Mouse (Mus musculus) layer of hippocampus, adult 6 months (tissue): ENCODE results near the gene Egfl6. TPM values are rescaled to one million over a fixed set of nuclear protein-coding genes. Genes with fewer than 3 reads are reported as not detected.

ENCODE experiments used
- long read RNA-seq, 2 experiments: library from polyadenylated mRNA; unstranded; transcript quantifications; one replicate each; pipeline ENCODE4 v2.0.0; 2019 to 2020
- polyA plus RNA-seq: library from polyadenylated mRNA; unstranded; fragments of <200 nt; fragmentation: Nextera tagmentation; gene quantifications from 2 replicates; pipeline ENCODE4 v1.2.3, GENCODE M21; 2021

Egfl6 gene
- polyA plus RNA-seq, result 1.5 and 2.5 TPM in 2 replicates
- long read RNA-seq, experiment 1, transcript Egfl6-201 (12 exons, 2,704 nt), result major isoform, 5 of 9 reads
- long read RNA-seq, experiment 1, partial matches to known transcripts, result 3 of 9 reads
- long read RNA-seq, experiment 1, other reads (novel, unspliced or antisense), result 1 of 9 reads
- long read RNA-seq, experiment 2, transcript Egfl6-201 (12 exons, 2,704 nt), result major isoform, 10 of 15 reads
- long read RNA-seq, experiment 2, partial matches to known transcripts, result 1 of 15 reads
- long read RNA-seq, experiment 2, other reads (novel, unspliced or antisense), result 4 of 15 reads

DNA sequence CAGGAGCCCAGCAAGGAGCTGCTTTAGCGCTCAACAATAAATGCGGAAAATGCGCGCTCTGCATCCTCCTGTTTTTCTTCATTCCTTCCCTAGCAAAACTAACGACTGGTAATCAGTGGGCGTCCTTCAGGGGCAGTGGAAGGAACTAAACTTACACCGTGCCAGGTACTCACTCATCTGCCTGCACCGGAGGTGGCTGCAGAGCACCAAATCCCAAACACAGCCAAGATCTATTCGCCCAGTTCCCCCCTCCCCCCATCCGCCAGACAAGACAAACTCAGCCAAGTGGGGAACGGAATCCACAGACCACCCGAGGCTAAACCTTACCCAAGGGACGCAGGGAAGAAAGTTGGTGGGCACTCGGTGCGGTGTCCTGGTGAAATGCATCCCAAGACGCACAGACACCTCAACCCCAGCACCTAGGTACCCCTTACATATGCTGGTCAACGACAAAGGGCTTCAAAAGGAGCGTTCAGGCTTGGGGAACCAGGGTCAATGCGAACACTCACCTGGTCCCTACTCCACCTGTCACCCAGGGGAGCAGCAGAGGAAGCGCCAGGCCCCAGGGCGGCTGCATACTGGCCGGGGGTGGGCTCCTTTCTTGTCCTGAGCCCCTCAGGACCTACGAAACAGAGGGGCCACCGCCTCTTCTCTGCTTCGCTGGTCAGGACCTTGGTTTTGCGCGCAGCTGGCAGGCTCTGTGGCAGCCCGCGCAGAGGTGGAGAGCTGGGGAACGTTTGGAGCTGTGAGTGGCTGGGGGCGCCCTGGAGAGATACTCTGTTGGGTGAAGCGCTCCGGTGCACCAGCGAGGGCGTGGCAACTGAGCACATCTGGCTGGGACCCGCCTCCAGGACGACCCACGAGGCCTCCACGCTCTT, at the start of gene Egfl6:
Gene Egfl6 (minus strand): TSS at position 774 of the 878 bp plus-strand sequence.

DNA sequence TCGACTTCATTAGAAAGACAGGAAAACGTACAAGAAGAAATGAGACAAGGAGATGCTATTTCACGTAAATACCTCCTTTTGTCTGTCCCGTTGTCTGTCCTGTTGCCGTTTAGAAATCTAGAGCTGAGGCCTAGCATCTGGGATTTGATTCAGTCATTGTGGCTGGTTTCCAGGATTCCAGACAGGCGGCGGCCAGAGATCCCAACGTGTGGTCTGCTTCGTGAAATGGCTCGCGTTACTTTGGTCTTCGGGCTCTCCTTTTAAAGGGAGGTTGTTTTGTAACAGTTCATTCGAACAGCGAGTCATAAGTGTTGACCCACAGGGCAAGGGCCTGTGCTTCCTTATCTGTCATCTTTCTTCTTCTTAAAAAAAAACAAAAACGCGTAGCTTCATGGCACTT, 67.2 kb downstream of the Egfl6 start, which contains the start of gene Tceanc:
Gene Tceanc (minus strand): TSS at position 223 of the 400 bp plus-strand sequence.

DNA sequence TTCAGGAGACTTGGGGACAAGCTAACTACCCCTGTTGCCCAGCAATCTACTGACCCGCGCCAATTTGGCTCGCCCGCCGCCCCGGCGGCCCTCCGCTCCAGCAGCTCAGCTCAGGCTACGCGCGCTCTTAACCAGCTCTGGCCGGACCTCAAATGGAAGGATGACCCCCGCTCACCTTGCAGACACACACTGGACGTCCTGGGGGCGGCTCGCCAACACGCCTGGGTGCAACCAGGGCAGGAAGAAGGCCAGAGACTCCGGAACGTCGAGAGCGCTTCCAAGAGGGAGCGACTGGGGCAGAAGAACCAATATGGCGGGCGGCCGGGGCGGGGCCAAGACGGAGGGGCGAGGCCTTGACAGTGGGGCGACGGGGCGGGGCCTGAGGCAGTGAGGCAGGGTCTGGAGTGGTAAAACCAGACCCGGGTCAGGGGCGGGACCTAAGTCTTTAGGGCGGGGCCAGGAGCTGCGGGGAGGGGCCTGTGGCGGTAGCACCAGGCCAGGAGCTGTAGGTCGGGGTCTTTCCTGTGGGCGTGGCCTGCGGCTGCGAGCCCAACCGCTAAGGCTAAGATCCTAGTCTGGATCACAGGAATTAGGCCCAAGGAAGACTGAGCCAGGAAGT, 106.0 kb downstream of the Egfl6 start, which contains the start of gene Rab9:
Gene Rab9 (minus strand): TSS at position 503 of the 619 bp plus-strand sequence.

Other genes starting within 250 kb of the Egfl6 start
- gene Trappc2, start 145.1 kb downstream of the Egfl6 start, polyA plus RNA-seq, result 107 and 108 TPM in 2 replicates
- gene Ofd1, start 145.0 kb downstream of the Egfl6 start, polyA plus RNA-seq, result 1.4 and 1.6 TPM in 2 replicates
- 73.8 and 78.1 TPM in 2 replicates for gene Rab9, start 105.9 kb downstream of the Egfl6 start, polyA plus RNA-seq
- gene Tceanc, start 67.2 kb downstream of the Egfl6 start, polyA plus RNA-seq, result 1.1 and 1.7 TPM in 2 replicates